Mouse (Mus musculus) embryonic facial prominence, embryonic 10.5 days (tissue): ENCODE results near the gene Art3. TPM values are rescaled to one million over a fixed set of nuclear protein-coding genes. Genes with fewer than 3 reads are reported as not detected.

Experiments
- DNase-seq: peaks from one replicate; pipeline ENCODE4 v3.0.0-alpha.2; 2017; ENCODE audit warnings: low spot score
- H3K27ac ChIP-seq: fragments of 300-500 bp; sonication (generic); replicated peaks from 2 replicates; pipeline ENCODE4 v1.5.1; 2016; ENCODE audit warnings: mild to moderate bottlenecking
- H3K27me3 ChIP-seq: fragments of 300-500 bp; sonication (generic); replicated peaks from 2 replicates; pipeline ENCODE4 v1.6.1; 2016; ENCODE audit warnings: low read depth, mild to moderate bottlenecking; ENCODE audit not compliant: poor library complexity, severe bottlenecking
- H3K36me3 ChIP-seq: fragments of 300-500 bp; sonication (generic); replicated peaks from 2 replicates; pipeline ENCODE4 v1.6.1; 2016; ENCODE audit warnings: mild to moderate bottlenecking, moderate library complexity
- H3K4me1 ChIP-seq: fragments of 300-500 bp; sonication (generic); 2 replicates; pipeline ENCODE4 v1.6.1; 2016
- H3K4me3 ChIP-seq: fragments of 300-500 bp; sonication (generic); 2 replicates; pipeline ENCODE4 v1.5.1; 2016; ENCODE audit warnings: mild to moderate bottlenecking, moderate library complexity
- H3K9me3 ChIP-seq: fragments of 300-500 bp; sonication (generic); 2 replicates; pipeline ENCODE4 v1.6.1; 2016; ENCODE audit warnings: mild to moderate bottlenecking
- WGBS: fragments of 180-500 bp; shearing (Covaris S2); methylation state at CpG from one replicate; pipeline ENCODE4 v1.1.7; 2016; 5-methylcytosine and 5-hydroxymethylcytosine counted together
- microRNA-seq: library from miRNA; unstranded; fragments of <30 nt; microRNA quantifications from one replicate; pipeline ENCODE4, GENCODE M21; 2017
- polyA plus RNA-seq: library from polyadenylated mRNA; unstranded; fragments of >200 nt; fragmentation: Nextera tagmentation; extraction: Ambion mirVana; gene quantifications from 2 replicates; pipeline ENCODE4 v1.2.1, GENCODE M21; 2016

Art3 gene
- polyA plus RNA-seq, 1 experiment from 2014 or later: 1.4 TPM

GRCm38 (mm10) chr5:92446736-92447135, 115.1 kb downstream of the Art3 start:
- Histone ChIP-seq H3K27ac (no peak overlapping the region), H3K36me3 (peaks cover 73% of the 10 kb centered on the region)
- 88% methylated on average over 5 of the region's 5 CpGs for WGBS

GRCm38 (mm10) chr5:92452876-92453275, 121.2 kb downstream of the Art3 start:
- no peaks in the 10 kb centered on the region for H3K9me3 ChIP-seq
- 95% methylated on average over 5 of the region's 5 CpGs for WGBS
- H3K36me3 ChIP-seq: peaks cover 69% of the 10 kb centered on the region

More at GRCm38 (mm10) chr5:92446736-92447135, 115.1 kb downstream of the Art3 start:
- Histone ChIP-seq H3K4me3 (no peak overlapping the region), H3K4me1 (no peaks in the 10 kb centered on the region), H3K27me3 (no peaks in the 10 kb centered on the region), H3K9me3 (no peaks in the 10 kb centered on the region)
- no peak for DNase-seq

GRCm38 (mm10) chr5:92457410-92457809, 125.8 kb downstream of the Art3 start:
- WGBS: 91% methylated on average over 2 of the region's 2 CpGs
- H3K36me3 ChIP-seq: peaks cover 37% of the 10 kb centered on the region
- DNase-seq: no peak
- H3K4me3 ChIP-seq: no peak overlapping the region
- no peaks in the 10 kb centered on the region for H3K27me3 ChIP-seq
- no peaks in the 10 kb centered on the region for H3K4me1 ChIP-seq
- H3K9me3 ChIP-seq: no peaks in the 10 kb centered on the region
- no peak overlapping the region for H3K27ac ChIP-seq

More at GRCm38 (mm10) chr5:92452876-92453275, 121.2 kb downstream of the Art3 start:
- DNase-seq: no peak
- Histone ChIP-seq H3K27me3 (no peaks in the 10 kb centered on the region), H3K4me1 (no peaks in the 10 kb centered on the region), H3K4me3 (no peak overlapping the region), H3K27ac (no peak overlapping the region)

GRCm38 (mm10) chr5:92458726-92459125, 127.1 kb downstream of the Art3 start:
- no peak for DNase-seq
- 32% methylated on average over 5 of the region's 5 CpGs for WGBS
- no peaks in the 10 kb centered on the region for H3K4me1 ChIP-seq

GRCm38 (mm10) chr5:92461321-92461720, 129.7 kb downstream of the Art3 start:
- H3K4me1 ChIP-seq: no peaks in the 10 kb centered on the region
- no peak overlapping the region for H3K4me3 ChIP-seq
- H3K9me3 ChIP-seq: no peaks in the 10 kb centered on the region
- H3K27me3 ChIP-seq: no peaks in the 10 kb centered on the region
- H3K27ac ChIP-seq: no peak overlapping the region
- peaks cover 16% of the 10 kb centered on the region for H3K36me3 ChIP-seq
- DNase-seq: peak; percentile 66
- WGBS: 14% methylated on average over 5 of the region's 5 CpGs

More at GRCm38 (mm10) chr5:92458726-92459125, 127.1 kb downstream of the Art3 start:
- H3K36me3 ChIP-seq: peaks cover 27% of the 10 kb centered on the region
- H3K27ac ChIP-seq: no peak overlapping the region
- no peak overlapping the region for H3K4me3 ChIP-seq
- H3K9me3 ChIP-seq: no peaks in the 10 kb centered on the region
- H3K27me3 ChIP-seq: no peaks in the 10 kb centered on the region

Small RNA genes within 50 kb of the gene (microRNA-seq; reads per million reads assigned to microRNA genes)
- gene Mir6415: not detected

Other genes with a start within 250 kb of the Art3 start
- 282 and 292 TPM in 2 replicates for gene G3bp2, start 248.1 kb upstream of the Art3 start, polyA plus RNA-seq
- 36.8 and 38.0 TPM in 2 replicates for gene Uso1, start 193.9 kb upstream of the Art3 start, polyA plus RNA-seq
- gene U90926, start 116.4 kb upstream of the Art3 start, polyA plus RNA-seq: not detected in 2 replicates
- 0.45 TPM in 1 of 2 replicates, not detected in the other for gene Ppef2, start 75.5 kb upstream of the Art3 start, polyA plus RNA-seq
- gene Naaa, start 53.7 kb upstream of the Art3 start, polyA plus RNA-seq: 1.9 and 3.2 TPM in 2 replicates
- 53.2 and 55.9 TPM in 2 replicates for gene Sdad1, start 21.3 kb upstream of the Art3 start, polyA plus RNA-seq
- not detected in 2 replicates for gene Cxcl9, start 3.7 kb upstream of the Art3 start, polyA plus RNA-seq
- gene Cxcl10, start 17.1 kb downstream of the Art3 start, polyA plus RNA-seq: 0.14 TPM in 1 of 2 replicates, not detected in the other
- gene Nup54, start 103.4 kb downstream of the Art3 start, polyA plus RNA-seq: 72.6 and 76.2 TPM in 2 replicates
- 7.1 and 7.6 TPM in 2 replicates for gene Scarb2, start 175.0 kb downstream of the Art3 start, polyA plus RNA-seq
- not detected in 2 replicates for gene Fam47e, start 223.2 kb downstream of the Art3 start, polyA plus RNA-seq